Mouse (Mus musculus): ENCODE measurements around the gene Tmed1.
"Not testable (repeated sequence)": the region's sequence is repeated elsewhere in the genome, so short reads cannot be mapped to it uniquely, and the experiment has no call there.

Tmed1 gene

DNA sequence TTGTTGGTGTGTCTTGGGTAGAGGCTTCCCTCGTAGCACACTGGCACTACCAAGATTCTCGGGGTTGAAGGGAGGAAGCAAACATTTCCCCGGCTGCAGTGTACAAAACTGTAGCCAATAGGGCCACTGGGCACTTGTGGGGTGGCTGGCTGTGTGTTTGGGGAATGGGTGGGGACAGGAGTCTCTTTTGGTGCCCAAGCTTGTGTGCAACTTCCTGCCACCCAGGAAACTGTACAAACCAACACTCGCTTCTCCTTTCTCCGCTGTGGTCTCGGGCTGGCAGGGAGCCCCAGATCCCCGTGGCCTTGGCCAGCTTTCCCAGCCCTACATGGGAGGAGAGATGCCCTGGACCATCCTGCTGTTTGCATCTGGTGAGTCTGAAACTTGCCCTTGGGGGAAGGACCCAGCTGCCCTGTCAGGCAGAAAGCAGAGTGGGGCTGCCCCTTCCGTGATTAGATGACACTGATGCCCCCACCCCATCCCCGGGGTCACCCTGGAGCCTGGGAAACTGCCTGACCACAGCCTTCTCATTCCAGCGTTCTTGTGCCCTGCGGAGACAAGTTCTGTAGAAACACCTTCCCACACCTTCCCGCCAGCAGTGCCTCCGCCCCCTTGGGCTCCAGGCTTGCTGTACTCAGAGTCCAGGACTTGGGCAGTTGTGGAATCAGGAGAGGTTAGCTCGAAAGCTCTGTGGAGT, 16.0 kb upstream of the Tmed1 start, which contains the start of gene AB124611:
Gene AB124611, plus strand, starts transcription at position 240 of the 697 bp plus-strand sequence.
- no peak for DNase-seq (ENCODE audit: low read depth)

DNA sequence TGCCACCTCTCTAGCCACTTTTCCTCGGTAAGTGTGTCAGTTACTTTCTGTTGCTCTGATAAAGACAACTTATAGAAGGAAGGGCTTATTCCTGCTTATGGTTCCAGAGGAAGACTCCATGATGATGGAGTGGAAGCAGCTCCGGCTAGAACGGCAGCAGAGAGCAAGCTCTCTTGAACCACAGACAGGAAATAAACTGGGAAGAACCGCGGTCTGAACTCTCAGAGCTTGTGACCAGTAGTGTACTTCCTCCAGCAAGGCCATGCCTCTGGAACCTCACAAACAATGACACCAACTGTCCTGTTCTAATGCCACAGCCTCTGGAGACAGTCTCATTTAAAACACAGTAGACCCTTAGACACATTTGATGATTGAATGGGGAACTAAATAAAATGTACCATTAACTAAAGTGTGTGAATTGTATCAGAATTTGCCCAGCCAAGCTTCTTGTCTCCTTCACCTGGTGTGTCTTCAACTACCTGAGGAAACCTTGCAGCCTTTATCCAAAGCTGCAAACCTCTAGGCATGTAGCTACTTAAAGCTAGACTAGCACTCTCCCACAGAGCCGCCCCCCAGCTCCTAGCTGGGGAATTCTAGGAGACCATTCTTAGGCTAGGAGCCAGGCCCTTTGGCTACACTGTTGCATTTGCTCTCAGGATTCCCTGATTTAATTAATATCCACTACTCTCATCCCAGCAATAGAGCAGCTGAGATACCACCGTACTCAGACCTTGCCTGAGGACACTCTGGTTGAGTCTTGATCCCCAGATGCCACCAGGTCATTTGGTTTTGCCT, 15.3 kb upstream of the Tmed1 start:
- no peak for DNase-seq (ENCODE audit: low read depth)

DNA sequence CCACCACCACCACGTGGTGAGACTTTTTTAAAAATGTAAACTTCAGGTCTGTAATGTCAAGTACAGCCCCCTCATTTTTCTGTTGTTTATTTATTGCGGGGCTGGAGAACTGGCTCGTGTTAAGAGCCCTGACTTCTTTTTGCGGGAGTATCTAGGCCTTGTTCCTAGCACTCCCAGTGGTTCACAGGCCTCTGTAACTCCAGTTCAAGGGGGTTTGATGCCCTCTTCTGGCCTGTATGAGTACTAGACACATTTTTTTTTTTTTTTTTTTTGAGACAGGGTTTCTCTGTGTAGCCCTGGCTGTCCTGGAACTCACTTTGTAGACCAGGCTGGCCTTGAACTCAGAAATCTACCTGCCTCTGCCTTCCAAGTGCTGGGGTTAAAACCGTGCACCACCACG, 8.6 kb upstream of the Tmed1 start:
- DNase-seq (ENCODE audit: low read depth), result not testable (repeated sequence)

DNA sequence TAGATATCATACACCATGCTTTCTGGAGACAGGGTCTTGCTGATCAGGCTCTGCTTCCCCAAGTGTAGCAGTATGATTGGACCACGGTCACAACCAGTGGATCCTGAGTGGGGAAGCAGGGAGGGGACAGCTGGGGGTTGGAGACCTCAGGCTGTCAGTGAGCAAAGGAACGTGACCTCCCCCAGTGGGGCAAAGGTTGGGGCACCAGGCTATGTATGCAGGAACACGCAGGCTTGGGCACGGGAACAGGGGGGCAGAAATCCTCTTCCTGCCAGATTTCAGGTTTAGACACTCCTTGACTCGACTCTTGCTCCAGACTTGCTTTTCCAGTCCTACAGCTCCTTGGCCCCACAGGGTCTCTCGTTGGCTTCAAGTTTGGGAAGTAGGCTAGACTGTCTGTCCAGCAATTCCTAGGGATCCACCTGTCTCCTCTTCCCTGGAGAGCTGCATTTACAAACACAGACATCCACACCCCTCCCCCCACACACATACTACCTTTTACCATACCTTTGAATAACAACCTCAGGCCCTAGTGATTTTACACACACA, 8.0 kb upstream of the Tmed1 start:
- no peak for DNase-seq (ENCODE audit: low read depth)

DNA sequence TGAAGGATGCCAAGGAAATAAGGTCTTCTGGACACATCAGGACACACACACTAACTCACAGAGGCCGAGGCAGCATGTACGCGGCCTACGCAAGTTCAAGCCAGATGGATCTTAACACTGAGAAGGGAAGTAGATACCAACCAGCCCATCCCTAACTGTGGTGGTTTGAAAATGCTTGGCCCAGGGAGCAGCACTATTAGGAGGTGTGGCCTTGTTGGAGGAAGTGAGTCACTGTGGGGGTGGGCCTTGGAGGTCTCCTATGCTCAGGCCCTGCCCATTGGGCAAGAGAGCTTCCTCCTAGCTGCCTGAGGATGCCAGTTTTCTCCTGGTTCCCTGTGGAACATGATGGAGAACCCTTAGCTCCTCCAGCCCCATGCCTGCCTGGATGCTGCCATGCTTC, 3.4 kb upstream of the Tmed1 start:
- DNase-seq (ENCODE audit: low read depth), result no peak

DNA sequence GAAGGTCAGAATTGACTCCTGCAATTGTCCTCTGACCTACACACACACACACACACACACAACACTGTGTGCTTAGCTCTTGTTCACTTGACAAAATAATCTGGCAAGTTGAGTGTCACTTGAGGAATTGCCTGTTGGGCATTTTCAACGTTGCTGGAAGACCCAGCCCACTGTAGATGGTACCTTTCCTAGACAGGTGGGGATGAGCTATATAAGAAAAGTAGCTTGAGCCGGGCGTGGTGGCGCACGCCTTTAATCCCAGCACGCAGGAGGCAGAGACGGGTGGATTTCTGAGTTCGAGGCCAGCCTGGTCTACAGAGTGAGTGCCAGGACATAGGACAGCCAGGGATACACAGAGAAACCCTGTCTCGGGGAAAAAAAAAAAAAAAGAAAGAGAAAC, 1.0 kb upstream of the Tmed1 start:
- DNase-seq (ENCODE audit: low read depth), result no peak

DNA sequence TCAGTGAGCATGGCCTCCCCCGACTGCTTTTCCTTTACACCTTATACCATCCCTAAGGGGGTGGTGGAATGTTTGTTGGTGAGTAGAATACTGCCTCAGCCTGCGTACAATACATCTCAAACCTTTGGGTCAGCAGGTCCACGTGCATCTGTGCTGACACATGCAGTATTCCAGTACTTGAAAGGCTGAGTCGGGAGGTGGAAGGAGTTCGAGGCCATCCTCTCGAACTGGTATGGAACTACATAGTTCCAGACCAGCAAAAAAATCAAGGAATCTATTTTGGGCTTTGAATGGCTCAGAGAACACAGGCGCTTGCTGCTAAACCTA, 600 bp upstream of the Tmed1 start:
- DNase-seq (ENCODE audit: low read depth), result no peak

DNA sequence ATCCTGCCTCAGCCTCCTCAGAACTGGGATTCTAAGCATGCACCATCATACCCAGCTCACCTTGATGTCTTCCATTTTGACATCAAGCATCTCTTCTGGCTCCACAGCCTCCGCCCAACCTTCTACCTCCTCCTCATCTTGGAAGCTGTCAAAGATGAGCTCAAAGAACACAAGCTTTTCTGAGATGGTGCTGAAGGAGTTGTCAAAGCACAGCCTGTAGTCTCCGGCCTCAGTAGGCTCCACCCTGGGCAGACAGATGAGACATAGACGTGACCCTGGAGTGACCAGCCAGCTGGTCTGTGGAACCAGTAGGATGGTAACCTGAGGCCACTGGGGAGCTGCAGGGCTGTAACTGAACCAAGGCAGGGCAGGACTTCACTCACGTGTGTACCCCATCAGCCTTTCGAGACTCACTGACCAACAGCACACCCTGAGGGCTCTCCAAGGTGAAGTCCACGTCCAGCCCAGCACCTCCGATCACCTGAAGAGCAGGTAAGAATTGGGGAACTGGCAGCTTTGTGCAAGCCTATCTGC, 1.1 kb downstream of the Tmed1 start:
- DNase-seq (ENCODE audit: low read depth), result no peak

DNA sequence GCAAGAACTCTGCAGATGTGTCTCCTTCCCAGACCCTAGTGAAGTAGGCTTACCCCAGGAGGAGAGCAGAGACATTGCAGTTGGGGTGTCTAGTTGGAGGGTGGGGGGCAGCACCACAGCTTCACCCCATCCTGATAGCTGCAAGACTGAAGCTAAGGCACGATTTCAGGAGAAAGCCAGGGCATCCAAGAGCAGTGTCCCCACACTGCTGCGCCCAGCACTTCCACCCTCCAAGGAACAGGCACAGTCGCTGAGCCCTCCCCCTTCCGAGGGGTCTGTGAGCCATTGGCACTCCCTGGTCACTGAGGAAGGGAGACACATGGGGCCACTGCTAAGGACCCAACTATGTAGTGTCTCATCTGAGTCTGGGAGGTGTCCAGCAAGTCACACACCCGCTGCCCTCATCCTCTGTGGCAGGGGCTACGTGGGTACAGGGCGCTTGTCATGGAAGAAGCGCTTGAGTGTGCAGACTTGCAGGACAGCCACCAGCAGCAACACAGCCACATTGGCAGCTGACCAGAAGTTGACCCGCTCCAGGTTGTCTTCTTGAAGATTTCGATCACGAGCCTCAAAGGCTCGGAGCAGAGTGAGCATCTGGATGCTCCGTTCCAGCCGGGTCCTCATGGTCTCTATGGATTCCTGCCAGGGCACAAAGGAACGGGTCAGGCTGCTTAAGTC, 2.2 kb downstream of the Tmed1 start:
- no peak for DNase-seq (ENCODE audit: low read depth)

DNA sequence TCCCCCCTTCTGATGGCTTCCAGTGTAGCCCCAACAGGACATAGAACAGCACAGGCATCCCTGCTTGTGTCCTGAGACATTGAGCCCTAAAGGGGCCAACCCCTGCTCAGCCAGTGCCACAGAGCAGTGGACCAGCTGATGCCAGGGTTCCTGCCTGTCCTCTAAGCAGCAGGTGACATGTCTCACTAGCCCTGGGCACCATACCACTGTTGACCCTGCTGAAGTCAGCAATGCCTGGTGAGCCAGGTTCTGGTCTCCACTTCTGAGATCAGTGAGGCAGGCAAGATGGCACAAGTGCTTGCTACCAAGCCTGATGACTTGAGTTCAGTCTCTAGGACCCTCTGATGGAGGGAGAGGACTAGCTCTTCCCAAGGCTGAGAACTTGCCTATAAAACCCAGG, 4.3 kb downstream of the Tmed1 start:
- DNase-seq (ENCODE audit: low read depth), result no peak

DNA sequence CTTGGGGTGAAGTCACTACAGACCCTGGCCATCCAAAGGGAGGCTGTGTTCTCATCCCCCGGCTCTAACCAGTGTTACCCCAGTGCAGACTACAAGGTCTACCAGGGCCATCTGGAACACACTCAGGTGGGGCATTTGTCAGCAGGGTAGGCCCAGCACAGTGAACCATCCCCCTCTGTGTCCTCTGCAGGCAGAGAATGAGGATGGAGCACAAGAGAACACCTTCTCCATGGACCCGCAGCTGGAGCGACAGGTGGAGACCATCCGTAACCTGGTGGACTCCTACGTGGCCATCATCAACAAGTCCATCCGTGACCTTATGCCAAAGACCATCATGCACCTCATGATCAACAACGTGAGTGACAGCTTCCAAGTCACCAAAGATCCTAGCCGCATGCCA, 6.7 kb downstream of the Tmed1 start:
- no peak for DNase-seq (ENCODE audit: low read depth)

DNA sequence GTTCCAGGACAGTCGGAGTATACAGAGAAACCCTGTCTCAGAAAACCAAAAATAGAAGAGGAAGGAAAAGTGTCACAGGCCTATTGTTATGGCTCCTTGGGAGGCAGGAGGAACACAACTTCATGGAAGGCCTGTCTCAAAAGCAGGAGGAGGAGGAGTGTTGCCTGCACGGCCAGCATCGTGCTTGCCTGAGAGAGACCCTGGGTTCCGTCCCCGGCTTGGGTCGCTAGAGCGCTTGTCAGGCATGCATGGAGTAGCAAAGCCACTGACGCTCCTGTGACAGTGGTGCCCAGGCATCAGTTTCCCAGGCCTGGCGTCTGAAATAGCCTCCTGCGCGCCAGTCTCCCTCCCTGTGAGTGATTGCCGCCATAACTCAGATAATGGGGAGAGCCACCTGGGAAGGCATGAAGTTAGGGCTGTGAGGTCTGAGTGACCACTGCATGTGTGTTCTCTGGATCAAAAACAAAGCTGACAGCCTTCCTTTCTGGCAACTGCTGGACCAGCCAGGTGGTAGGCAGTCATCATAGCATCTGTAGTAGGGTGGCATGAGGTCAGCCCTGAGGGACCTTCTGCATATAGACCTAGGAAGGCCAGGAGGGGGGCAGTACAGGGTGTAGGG, 11.7 kb downstream of the Tmed1 start:
- DNase-seq (ENCODE audit: low read depth), result no peak

DNA sequence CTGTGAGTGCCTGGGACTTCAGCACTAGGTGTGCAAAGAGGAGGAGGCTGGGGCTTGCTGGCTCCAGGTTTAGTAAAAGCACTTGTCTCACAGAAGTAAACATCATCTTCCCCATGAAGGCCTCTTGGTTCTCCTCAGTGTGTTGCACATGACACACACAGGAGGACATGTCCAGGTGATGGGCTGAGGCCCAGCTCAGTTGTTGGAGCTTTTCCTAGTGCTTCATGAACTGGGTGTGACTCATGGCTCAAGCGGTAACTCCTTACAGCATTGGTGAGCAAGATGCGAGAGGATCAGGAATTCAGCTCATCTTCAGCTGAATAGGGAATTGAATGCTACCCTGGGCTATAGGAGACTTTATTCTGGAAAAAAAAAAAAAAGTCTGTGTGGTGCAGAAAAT, 12.4 kb downstream of the Tmed1 start:
- no peak for DNase-seq (ENCODE audit: low read depth)

DNA sequence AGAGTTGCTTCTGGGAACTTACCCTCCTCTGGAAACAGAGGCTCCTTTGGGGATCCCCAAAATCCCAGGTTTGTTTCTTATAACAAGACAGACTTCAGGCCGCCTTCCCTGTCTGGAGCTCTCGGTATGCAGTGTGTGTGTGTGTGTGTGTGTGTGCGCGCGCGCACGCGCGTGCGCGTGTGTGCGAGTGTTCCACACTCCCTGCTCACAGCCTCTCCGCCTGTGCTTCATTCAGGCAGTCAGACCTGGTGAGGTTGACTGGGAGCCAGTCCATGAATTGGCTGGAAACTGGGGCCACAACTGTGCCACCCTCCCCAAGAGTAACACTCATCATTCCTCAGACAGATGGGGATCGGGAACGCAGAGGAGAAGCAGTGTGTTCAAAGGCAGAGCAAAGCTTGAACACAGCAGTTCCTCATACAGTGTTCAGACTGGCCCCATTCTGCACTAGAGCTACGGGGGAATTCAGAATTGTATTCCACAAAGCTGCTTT, 13.0 kb downstream of the Tmed1 start:
- DNase-seq (ENCODE audit: low read depth), result no peak

DNA sequence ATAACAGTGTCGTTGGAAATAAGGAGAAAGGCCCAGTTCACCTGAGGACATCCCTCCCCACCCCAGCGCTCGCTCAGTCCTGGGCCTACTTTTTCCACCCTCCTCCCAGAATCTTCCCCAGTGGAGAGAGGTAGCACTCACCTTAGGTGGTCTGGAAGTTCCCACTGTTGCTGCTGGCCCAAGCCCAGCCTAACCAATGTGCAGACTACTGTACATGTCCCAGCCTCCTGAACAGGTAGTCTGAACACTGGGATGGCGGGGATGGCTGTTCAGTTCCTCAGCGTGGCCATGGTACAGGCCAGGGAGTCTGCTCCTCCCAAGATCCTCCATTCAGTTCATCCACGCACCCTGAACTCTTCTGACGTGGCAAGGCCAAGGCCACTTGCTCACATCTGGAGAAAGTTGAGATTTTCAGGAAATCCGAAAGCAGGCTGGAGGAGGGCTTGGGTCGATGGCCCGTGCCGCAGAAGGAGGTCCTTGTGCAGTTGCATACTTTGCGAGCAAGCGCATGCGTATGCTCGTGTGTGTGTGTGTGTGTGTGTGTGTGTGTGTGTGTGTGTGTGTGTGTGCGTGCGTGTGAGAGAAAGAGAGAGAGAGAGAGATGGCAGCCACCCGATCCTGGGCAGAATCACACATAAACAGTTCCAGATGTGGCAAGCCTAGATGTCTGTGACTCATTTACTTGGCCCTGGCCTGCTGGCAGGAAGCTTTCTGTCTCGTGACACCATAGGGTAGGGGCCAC, 13.6 kb downstream of the Tmed1 start:
- no peak for DNase-seq (ENCODE audit: low read depth)

DNA sequence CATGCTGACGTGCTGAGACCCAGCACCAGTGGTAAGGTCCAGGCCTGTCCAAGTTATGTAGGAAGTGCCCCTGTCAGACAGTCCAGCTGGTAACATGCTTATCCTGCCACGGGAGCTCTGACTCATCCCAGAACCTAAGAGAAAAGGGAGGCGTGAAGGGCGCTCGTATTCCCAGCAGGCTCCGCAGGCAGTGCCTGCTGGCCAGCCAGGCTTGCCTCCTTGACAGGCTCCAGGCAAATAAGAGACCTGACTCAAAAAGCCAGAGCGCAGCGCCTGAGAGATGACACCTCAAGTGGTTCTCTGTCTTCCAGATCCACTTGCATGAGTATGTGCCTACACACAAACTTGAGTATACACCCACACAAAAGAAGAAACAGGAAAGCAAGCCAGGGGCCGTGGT, 15.3 kb downstream of the Tmed1 start:
- no peak for DNase-seq (ENCODE audit: low read depth)

DNA sequence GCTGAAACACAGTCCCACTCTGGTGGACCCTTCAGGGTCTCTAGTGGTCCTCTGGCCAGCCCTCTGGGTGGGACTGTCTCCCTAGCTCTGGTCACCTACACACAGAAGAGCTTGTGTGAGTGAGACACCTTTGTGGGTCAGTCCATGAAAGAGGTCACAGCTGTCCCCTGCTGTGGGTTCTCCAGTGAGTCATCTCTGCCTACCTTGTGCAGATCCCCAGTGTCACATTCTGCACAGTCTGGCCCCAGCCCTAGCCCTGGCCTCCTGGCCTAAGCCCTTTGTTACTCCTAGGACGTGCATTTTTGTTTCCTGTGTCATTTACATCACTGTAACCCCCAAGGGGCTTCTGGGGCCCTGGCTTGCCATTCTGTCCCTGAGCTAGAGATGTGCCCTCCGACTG, 16.1 kb downstream of the Tmed1 start:
- DNase-seq (ENCODE audit: low read depth), result no peak

DNA sequence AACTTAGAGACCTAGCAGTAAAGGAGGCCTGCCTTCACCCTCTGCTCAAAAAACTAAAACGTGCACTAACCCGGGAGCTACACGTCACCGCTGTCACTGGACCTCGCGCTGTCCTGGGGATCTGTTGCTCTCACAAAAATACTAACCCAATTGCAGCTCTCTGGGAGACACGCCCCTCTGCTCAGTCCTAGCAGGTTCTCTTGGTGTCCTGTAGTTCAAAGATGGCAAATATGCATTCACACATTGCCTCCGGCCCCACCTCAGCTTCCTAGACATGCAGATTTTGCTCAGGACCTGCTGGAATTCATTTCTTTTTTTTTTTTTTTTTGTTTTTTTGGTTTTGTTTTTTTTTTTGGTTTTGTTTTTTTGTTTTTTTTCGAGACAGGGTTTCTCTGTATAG, 19.4 kb downstream of the Tmed1 start:
- DNase-seq (ENCODE audit: low read depth), result no peak

DNA sequence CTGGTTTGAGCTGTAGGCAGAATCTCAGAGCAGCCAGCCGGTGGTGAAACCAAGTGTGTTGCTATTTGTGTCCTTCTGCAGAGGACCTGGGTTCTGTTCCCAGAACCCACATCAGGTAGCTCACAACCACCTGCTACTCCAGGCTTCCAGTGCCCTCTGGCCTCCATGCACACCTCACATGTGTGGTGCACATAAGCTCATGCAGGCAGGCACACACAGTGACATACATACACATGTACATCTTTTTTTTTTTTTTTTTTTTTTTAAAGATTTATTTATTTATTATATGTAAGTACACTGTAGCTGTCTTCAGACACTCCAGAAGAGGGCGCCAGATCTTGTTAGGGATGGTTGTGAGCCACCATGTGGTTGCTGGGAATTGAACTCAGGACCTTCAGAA, 21.8 kb downstream of the Tmed1 start:
- not testable (repeated sequence) for DNase-seq (ENCODE audit: low read depth)

DNA sequence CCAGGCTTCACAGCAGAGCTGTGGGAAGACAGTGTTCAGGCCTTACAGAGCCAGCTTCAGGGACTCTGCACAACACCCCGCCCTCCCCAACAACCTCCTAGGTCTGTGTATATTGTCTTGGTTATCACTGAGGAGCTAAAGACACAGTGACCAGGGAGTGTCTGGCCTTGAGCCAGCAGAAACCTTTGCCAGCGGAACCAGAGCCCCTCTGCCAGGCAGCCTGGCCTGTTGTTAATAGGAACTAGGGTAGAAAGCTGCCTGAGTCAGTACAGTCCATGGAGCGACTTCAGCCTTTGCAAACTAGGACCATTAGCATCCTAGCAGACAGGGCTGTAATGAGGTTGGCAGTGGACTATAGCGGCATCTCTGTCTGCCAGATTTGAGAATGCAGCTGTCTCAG, 26.0 kb downstream of the Tmed1 start:
- no peak for DNase-seq (ENCODE audit: low read depth)

DNA sequence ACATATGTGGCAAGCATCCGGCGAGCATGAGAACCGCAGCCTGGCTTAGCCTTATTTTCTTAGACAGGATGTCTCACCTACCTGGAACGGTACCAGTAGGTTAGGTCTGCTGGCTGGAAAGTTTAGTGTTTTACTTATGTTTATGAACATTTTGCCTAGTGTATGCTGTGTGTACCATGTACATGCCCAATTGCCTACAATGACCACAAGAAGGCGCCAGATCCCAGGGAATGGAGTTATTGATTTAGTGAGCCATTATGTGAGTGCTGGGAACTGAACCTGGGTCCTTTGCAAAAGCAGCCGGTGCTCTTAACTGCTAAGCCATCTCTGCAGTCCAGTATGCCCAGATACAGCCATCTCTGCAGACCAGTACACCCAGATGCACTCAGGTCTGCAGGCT, 32.3 kb downstream of the Tmed1 start:
- no peak for DNase-seq (ENCODE audit: low read depth)
